Comparison of ENCODE assay signal across 23 mouse cellular contexts in the genomic region with DNA sequence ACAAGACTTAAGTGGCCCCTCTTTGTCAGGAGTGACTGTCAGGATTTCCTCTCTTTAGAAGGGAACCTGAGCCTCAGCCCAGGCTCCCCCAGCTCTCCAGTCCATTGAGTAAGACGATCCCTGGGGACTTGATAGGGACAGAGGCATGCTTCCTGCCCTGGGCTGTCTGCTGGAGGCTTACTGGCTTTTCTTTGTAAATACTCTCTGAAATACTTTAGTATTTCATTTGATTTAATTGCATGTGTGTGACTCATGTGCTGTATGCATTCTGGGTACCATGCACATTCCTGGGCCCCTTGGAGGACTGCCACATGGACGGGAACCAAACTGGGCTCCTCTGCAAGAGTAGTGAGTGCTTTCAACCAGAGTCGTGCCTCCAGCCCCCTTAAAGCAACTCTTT. TPM values are rescaled to one million over a fixed set of nuclear protein-coding genes. Genes with fewer than 3 reads are reported as not detected.
DNase-seq lines count a peak whose midpoint lies in the region; ATAC-seq and TF ChIP-seq lines count a peak whose summit lies in the region.
"Had no signal": no experiment of that assay in that cellular context is flagged by ENCODE, and none has a peak within 500 bp of the region (broad histone marks: within the 10 kb centered on the region; RNA-seq: fewer than 3 reads in every experiment).

No protein-coding gene starts in this region.

- TF ChIP-seq EP300 in heart, adult 2 months (IDR thresholded peaks at IDR 0.05; ENCODE audit: insufficient read depth, low read depth, low read length) = no peak

- peak overlapping the region; percentile 19; the same call in 1 of the 2 replicates for H3K4me2 ChIP-seq in heart, embryonic 15.5 days
- no peak overlapping the region for H3K4me2 ChIP-seq in embryonic facial prominence, embryonic 14.5 days (ENCODE audit: low read depth, low read length)
- H3K4me2 ChIP-seq: embryonic facial prominence, embryonic 15.5 days had no signal

- 10% methylated on average over 3 of the region's 3 CpGs for WGBS in heart, embryonic 15.5 days
- 7% methylated on average over 3 of the region's 3 CpGs for WGBS in heart, adult 2 months
- 19% methylated on average over 3 of the region's 3 CpGs for WGBS in embryonic facial prominence, embryonic 14.5 days
- 41% methylated on average over 3 of the region's 3 CpGs for WGBS in midbrain, embryonic 10.5 days

- no peak for ATAC-seq in heart, embryonic 15.5 days (replicated peaks; ENCODE audit: insufficient number of reproducible peaks, insufficient read depth, low FRiP score, low read depth)
- no peak for ATAC-seq in embryonic facial prominence, embryonic 14.5 days (ENCODE audit: low read depth)
- ATAC-seq: forebrain, embryonic 16.5 days; hindbrain, embryonic 16.5 days had no signal

- DNase-seq in adrenal gland, postnatal 14 days = peak; percentile 59
- no peak for DNase-seq in adrenal gland, postnatal 36 days
- no peak for DNase-seq in heart, adult 2 months
- peak; percentile 93 for DNase-seq in 3T3-L1 (ENCODE audit: low read depth, low spot score)
- peak; percentile 43 for DNase-seq in embryonic facial prominence, embryonic 14.5 days (ENCODE audit: low spot score)
- DNase-seq in embryo, embryonic 10.5 days (ENCODE audit: low spot score) = no peak
- no peak for DNase-seq in midbrain, embryonic 10.5 days (ENCODE audit: low spot score)
- DNase-seq: adrenal gland, adult 8-10 months; cerebellum, postnatal 36 days; kidney, adult 18-20 months; left cerebral cortex, postnatal 4 days; midbrain, embryonic 14.5 days; thymus, postnatal 25 days had no signal

- H3K4me3 ChIP-seq in heart, embryonic 15.5 days = no peak overlapping the region
- no peak overlapping the region for H3K4me3 ChIP-seq in heart, adult 2 months
- H3K4me3 ChIP-seq in embryonic facial prominence, embryonic 14.5 days (ENCODE audit: low read depth, low read length) = no peak overlapping the region
- H3K4me3 ChIP-seq in midbrain, embryonic 10.5 days = no peak overlapping the region
- H3K4me3 ChIP-seq: embryonic facial prominence, embryonic 15.5 days had no signal

- intact Hi-C loops in heart, adult 2 months (cut with DNase I) = loop anchor here (2.0 to 5.0 kb wide), 4 partner anchors 59 to 426 kb away; a partner anchor contains a TSS

- no peak for TF ChIP-seq CTCF in heart, adult 2 months (IDR thresholded peaks at IDR 0.05)

- TF ChIP-seq POLR2A in heart, adult 2 months (IDR thresholded peaks at IDR 0.05; ENCODE audit: insufficient read depth, low read depth, low read length) = no peak

- no peaks in the 10 kb centered on the region for H3K79me2 ChIP-seq in heart, adult 2 months (replicated peaks; ENCODE audit: control insufficient read depth, insufficient read depth, low read length)

- H3K4me1 ChIP-seq in heart, embryonic 15.5 days (replicated peaks) = peaks cover 67% of the 10 kb centered on the region
- peaks cover 10% of the 10 kb centered on the region for H3K4me1 ChIP-seq in heart, adult 2 months (ENCODE audit: control insufficient read depth, insufficient read depth, low read length)
- H3K4me1 ChIP-seq in embryonic facial prominence, embryonic 14.5 days (ENCODE audit: control insufficient read depth, insufficient read depth, low read length) = peaks cover 14% of the 10 kb centered on the region
- H3K4me1 ChIP-seq in midbrain, embryonic 10.5 days = peaks cover 28% of the 10 kb centered on the region

- H3K36me3 ChIP-seq in heart, embryonic 15.5 days = no peaks in the 10 kb centered on the region
- H3K36me3 ChIP-seq in heart, adult 2 months (ENCODE audit: control insufficient read depth, insufficient read depth, low read length) = no peaks in the 10 kb centered on the region
- H3K36me3 ChIP-seq in embryonic facial prominence, embryonic 14.5 days (ENCODE audit: control insufficient read depth, insufficient read depth, low read length) = no peaks in the 10 kb centered on the region
- H3K36me3 ChIP-seq in midbrain, embryonic 10.5 days = no peaks in the 10 kb centered on the region
- H3K36me3 ChIP-seq: embryonic facial prominence, embryonic 15.5 days had no signal

- H3K27me3 ChIP-seq in heart, embryonic 15.5 days = no peaks in the 10 kb centered on the region
- H3K27me3 ChIP-seq in heart, adult 2 months (ENCODE audit: control insufficient read depth, insufficient read depth, low read length) = no peaks in the 10 kb centered on the region
- H3K27me3 ChIP-seq in embryonic facial prominence, embryonic 14.5 days (replicated peaks; ENCODE audit: control insufficient read depth, insufficient read depth, low read length) = no peaks in the 10 kb centered on the region
- H3K27me3 ChIP-seq in midbrain, embryonic 10.5 days (ENCODE audit: low read depth, poor library complexity, severe bottlenecking) = peaks cover 38% of the 10 kb centered on the region

- 0 out of 2 replicates have a peak overlapping the region, but pooled peaks have one; percentile 7 for H3K9ac ChIP-seq in heart, embryonic 15.5 days
- no peak overlapping the region for H3K9ac ChIP-seq in heart, adult 2 months (ENCODE audit: low read depth, low read length)
- no peak overlapping the region for H3K9ac ChIP-seq in embryonic facial prominence, embryonic 14.5 days (ENCODE audit: low read depth, low read length)
- H3K9ac ChIP-seq: embryonic facial prominence, embryonic 15.5 days; liver, embryonic 14.5 days had no signal

- peak overlapping the region; percentile 78 for H3K27ac ChIP-seq in heart, embryonic 15.5 days
- H3K27ac ChIP-seq in heart, adult 2 months = no peak overlapping the region
- no peak overlapping the region for H3K27ac ChIP-seq in embryonic facial prominence, embryonic 14.5 days (replicated peaks; ENCODE audit: low read depth, low read length)
- no peak overlapping the region for H3K27ac ChIP-seq in midbrain, embryonic 10.5 days (replicated peaks)
- H3K27ac ChIP-seq: embryonic facial prominence, embryonic 15.5 days; liver, embryonic 14.5 days; macrophage; stomach, postnatal 0 days had no signal

- H3K9me3 ChIP-seq in heart, embryonic 15.5 days (replicated peaks) = no peaks in the 10 kb centered on the region
- no peaks in the 10 kb centered on the region for H3K9me3 ChIP-seq in embryonic facial prominence, embryonic 14.5 days (ENCODE audit: control insufficient read depth, low read length)
- H3K9me3 ChIP-seq in midbrain, embryonic 10.5 days (replicated peaks) = no peaks in the 10 kb centered on the region
- H3K9me3 ChIP-seq: embryonic facial prominence, embryonic 15.5 days had no signal

RNA-seq across cellular contexts. Expression of a gene that starts 29.0 kb away (rescaled TPM):
- 5.0 and 5.2 TPM in 2 replicates for total RNA-seq in adrenal gland, postnatal 14 days (2021)
- 1 to 10 TPM; 1.7 to 1.9 TPM for total RNA-seq in adrenal gland, postnatal 36 days (2021)
- 5.3 and 7.4 TPM in 2 replicates for polyA plus RNA-seq in heart, embryonic 15.5 days (2015; fragmentation: Nextera tagmentation; extraction: Ambion mirVana)
- under 1 TPM; 0.26 to 0.36 TPM for total RNA-seq in heart, adult 2 months (2021)
- 0.62 and 0.79 TPM in 2 replicates for polyA plus RNA-seq in heart, adult 2 months (2012; rRNA removed)
- polyA plus RNA-seq in embryonic facial prominence, embryonic 14.5 days (2014; fragmentation: Nextera tagmentation; extraction: Ambion mirVana) = 3.0 and 4.7 TPM in 2 replicates
- polyA plus RNA-seq in midbrain, embryonic 10.5 days (2016; fragmentation: Nextera tagmentation; extraction: Ambion mirVana) = 10.6 and 12.1 TPM in 2 replicates

RNA-seq across cellular contexts. Expression of a gene that starts 43.1 kb away (rescaled TPM):
- total RNA-seq in adrenal gland, postnatal 14 days (2021) = not detected in 2 replicates
- total RNA-seq in adrenal gland, postnatal 36 days (2021) = not detected
- 131 and 147 TPM in 2 replicates for polyA plus RNA-seq in heart, embryonic 15.5 days (2015; fragmentation: Nextera tagmentation; extraction: Ambion mirVana)
- 10 to 100 TPM; 87.1 to 96.3 TPM for total RNA-seq in heart, adult 2 months (2021)
- polyA plus RNA-seq in heart, adult 2 months (2012; rRNA removed) = 72.6 and 104 TPM in 2 replicates
- polyA plus RNA-seq in embryonic facial prominence, embryonic 14.5 days (2014; fragmentation: Nextera tagmentation; extraction: Ambion mirVana) = 7.4 and 7.9 TPM in 2 replicates
- polyA plus RNA-seq in midbrain, embryonic 10.5 days (2016; fragmentation: Nextera tagmentation; extraction: Ambion mirVana) = not detected in 2 replicates
- total RNA-seq: adrenal gland, adult 8-10 months; gastrocnemius, adult 18-20 months; granulocyte monocyte progenitor cell, adult 5-6 weeks; layer of hippocampus, adult 18-20 months; left cerebral cortex, postnatal 4 days had no signal
- polyA plus RNA-seq: forebrain, embryonic 16.5 days; hindbrain, embryonic 16.5 days; liver, embryonic 14.5 days; macrophage; midbrain, embryonic 14.5 days had no signal

RNA-seq across cellular contexts. Expression of a gene that starts 44.9 kb away (rescaled TPM):
- 19.9 and 25.3 TPM in 2 replicates for total RNA-seq in adrenal gland, postnatal 14 days (2021)
- 10 to 100 TPM; 34.2 to 37.9 TPM for total RNA-seq in adrenal gland, postnatal 36 days (2021)
- 7.3 and 9.5 TPM in 2 replicates for polyA plus RNA-seq in heart, embryonic 15.5 days (2015; fragmentation: Nextera tagmentation; extraction: Ambion mirVana)
- total RNA-seq in heart, adult 2 months (2021) = 10 to 100 TPM; 17.8 to 18.1 TPM
- polyA plus RNA-seq in heart, adult 2 months (2012; rRNA removed) = 35.3 and 36.8 TPM in 2 replicates
- polyA plus RNA-seq in embryonic facial prominence, embryonic 14.5 days (2014; fragmentation: Nextera tagmentation; extraction: Ambion mirVana) = 10.0 and 12.0 TPM in 2 replicates
- polyA plus RNA-seq in midbrain, embryonic 10.5 days (2016; fragmentation: Nextera tagmentation; extraction: Ambion mirVana) = 3.1 and 4.7 TPM in 2 replicates

RNA-seq across cellular contexts. Expression of a gene that starts 51.4 kb away (rescaled TPM):
- 118 and 132 TPM in 2 replicates for total RNA-seq in adrenal gland, postnatal 14 days (2021)
- 100 to 1,000 TPM; 129 to 165 TPM for total RNA-seq in adrenal gland, postnatal 36 days (2021)
- polyA plus RNA-seq in heart, embryonic 15.5 days (2015; fragmentation: Nextera tagmentation; extraction: Ambion mirVana) = 144 and 160 TPM in 2 replicates
- 10 to 100 TPM; 78.6 to 94.2 TPM for total RNA-seq in heart, adult 2 months (2021)
- 85.1 and 96.6 TPM in 2 replicates for polyA plus RNA-seq in heart, adult 2 months (2012; rRNA removed)
- 142 and 148 TPM in 2 replicates for polyA plus RNA-seq in embryonic facial prominence, embryonic 14.5 days (2014; fragmentation: Nextera tagmentation; extraction: Ambion mirVana)
- polyA plus RNA-seq in midbrain, embryonic 10.5 days (2016; fragmentation: Nextera tagmentation; extraction: Ambion mirVana) = 175 and 179 TPM in 2 replicates

RNA-seq across cellular contexts. Expression of a gene that starts 53.1 kb away (rescaled TPM):
- 16.0 and 17.3 TPM in 2 replicates for total RNA-seq in adrenal gland, postnatal 14 days (2021)
- total RNA-seq in adrenal gland, postnatal 36 days (2021) = 10 to 100 TPM; 11.4 to 18.6 TPM
- 0.60 and 1.0 TPM in 2 replicates for polyA plus RNA-seq in heart, embryonic 15.5 days (2015; fragmentation: Nextera tagmentation; extraction: Ambion mirVana)
- 1 to 10 TPM; 4.1 to 4.2 TPM for total RNA-seq in heart, adult 2 months (2021)
- 6.7 and 9.0 TPM in 2 replicates for polyA plus RNA-seq in heart, adult 2 months (2012; rRNA removed)
- 1.4 and 2.6 TPM in 2 replicates for polyA plus RNA-seq in embryonic facial prominence, embryonic 14.5 days (2014; fragmentation: Nextera tagmentation; extraction: Ambion mirVana)
- 1.5 TPM in 2 replicates for polyA plus RNA-seq in midbrain, embryonic 10.5 days (2016; fragmentation: Nextera tagmentation; extraction: Ambion mirVana)

Comparison
In these comparisons a context has a peak if more than half of its experiments do, and no peak if none do; other contexts are left out.
1. DNase-seq: peak in adrenal gland, postnatal 14 days (single experiment), 3T3-L1 (single experiment) and embryonic facial prominence, embryonic 14.5 days (single experiment); none in adrenal gland, postnatal 36 days (0 of 2), heart, adult 2 months (0 of 2), embryo, embryonic 10.5 days (single experiment) and midbrain, embryonic 10.5 days (single experiment).